Mouse (Mus musculus) MEL-GATA-1-ER (cell line): Measurements from ENCODE around the gene Ccdc153.

Experiments used
- DNase-seq: peaks from one replicate; pipeline ENCODE4 v3.0.0-alpha.2; 2012; ENCODE audit warnings: low read depth; ENCODE audit errors: extremely low read depth

The Ccdc153 gene

GRCm38 (mm10) chr9:44240399-44240798 is at the start of gene Ccdc153:
TSS of gene Ccdc153 (plus strand) at chr9:44240676.
- DNase-seq, result no peak

DNA sequence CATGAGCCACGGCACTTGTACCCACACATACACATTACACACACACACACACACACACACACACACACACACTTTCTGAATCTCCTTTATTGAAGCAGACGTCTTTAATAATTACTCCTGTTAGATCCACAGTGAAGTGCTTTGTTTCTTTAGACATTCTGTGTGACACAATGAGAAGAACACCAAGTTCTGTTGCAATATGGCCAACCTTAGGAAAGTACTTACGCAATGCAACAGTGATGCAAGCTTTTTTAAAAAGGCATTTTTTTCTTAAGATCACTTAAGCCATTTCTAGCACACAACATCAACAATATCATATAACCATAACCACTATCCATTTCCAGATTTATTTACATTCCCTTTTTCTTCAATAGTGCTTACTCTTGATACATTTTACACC is 49.3 kb upstream of the Ccdc153 start:
- no peak for DNase-seq

GRCm38 (mm10) chr9:44192312-44192711 is 48.2 kb upstream of the Ccdc153 start:
- DNase-seq, result no peak

DNA sequence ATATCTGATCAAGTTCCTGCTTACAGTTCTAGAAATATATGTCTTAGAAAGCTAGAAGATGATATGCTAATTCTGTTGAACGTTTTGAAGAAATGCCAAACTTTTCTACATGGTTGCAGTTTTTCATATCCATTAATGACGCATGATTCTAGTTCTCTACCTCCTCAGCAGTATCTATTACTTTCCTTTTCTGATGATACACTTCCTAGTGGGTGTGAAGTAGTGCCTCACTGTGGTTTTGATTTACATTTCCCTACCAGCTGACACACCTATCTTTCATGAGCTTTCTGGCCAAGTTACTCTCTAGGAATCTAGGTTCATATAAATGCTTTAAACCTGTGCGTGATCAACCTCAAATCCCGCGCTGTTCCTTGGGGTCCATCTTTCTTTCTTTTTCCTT is 47.7 kb upstream of the Ccdc153 start:
- DNase-seq, result no peak

DNA sequence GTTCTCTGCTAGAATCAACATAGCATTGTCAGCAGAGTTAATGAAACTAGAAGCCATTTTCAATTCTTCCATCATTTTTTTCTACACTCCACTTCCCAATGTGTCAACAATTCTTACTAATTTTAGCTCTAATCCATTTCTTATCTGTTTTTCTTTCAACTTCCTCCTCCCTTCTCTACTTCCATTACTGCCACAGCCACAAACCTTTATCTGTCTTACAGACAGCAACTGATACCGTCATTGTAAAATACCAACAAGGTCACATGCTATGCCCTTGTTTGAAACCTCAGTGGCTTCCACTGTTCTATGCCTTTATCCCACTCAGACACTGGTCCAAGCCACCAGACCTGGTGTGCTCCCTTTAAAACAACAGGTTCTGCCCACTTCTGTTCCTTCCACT is 46.5 kb upstream of the Ccdc153 start:
- no peak for DNase-seq

DNA sequence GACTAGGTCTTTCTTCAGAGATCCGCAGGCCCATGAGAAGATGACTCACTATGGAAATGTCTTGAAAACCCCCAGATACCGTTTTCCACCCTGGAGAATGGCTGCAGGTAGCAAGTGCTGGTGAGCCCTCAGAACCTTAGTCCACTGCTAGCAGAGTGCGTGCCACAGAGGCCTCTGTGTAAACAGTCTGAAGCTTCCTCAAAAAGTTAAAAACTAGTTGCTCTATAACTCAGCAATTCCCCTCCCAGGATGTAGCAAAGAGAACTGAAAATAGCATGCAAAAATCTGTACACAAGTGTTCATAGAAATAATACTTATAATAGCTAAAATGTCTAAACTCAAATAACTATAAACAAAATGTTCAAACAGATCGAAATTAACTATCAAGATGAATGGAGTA is 44.1 kb upstream of the Ccdc153 start:
- no peak for DNase-seq

DNA sequence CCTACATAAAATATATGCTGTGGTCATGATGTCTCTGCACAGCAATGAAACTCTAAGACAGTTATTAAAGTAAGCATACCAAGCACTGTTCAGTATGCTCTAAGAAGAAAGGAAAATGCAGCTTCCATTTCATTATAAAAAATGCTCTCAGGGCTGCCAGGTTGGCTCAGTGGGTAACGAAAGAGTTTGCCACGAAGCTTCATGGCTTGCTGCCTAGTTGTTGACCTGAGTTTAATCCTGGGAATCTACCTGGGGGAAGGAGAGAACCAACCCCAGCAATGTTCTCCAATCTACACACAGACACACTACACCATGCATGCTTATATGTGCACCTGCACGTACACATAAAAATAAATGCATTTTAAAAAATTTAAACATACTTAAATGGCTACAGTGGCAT is 41.3 kb upstream of the Ccdc153 start:
- no peak for DNase-seq

DNA sequence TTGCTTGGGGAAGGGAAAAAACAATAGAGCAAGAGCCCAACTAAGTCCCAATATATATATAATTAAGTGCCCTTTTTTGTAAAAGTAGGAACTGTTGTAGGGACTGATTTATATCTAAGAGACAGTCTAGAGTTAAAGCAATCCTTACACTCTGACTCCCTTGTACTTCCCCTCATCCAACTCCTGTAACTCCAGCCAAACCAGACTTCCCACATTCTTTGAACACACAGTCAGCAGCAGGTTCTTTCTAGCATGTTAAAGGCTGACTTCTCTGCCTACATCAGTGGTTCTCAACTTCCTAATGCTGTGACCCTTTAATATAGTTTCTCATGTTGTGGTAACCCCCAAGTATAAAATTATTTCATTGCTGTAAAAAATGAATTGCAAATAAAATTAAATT is 40.9 kb upstream of the Ccdc153 start:
- no peak for DNase-seq

DNA sequence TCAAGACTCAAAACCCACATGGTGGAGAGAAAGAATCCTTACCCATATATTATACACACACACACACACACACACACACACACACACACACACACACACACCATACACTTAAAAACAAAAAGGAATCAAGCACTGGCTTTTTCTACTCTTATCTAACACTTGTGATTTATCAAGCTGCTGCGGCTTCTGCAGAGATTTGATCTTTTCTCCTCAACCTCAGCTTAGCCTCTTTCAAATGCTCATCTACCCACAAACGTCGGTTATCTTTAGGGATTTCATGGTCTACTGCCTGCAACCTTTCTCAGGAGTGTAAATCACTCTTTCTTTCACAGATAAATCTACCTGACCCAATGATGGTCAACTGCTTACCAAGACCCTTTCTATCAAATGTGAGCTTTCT is 40.0 kb upstream of the Ccdc153 start:
- no peak for DNase-seq

DNA sequence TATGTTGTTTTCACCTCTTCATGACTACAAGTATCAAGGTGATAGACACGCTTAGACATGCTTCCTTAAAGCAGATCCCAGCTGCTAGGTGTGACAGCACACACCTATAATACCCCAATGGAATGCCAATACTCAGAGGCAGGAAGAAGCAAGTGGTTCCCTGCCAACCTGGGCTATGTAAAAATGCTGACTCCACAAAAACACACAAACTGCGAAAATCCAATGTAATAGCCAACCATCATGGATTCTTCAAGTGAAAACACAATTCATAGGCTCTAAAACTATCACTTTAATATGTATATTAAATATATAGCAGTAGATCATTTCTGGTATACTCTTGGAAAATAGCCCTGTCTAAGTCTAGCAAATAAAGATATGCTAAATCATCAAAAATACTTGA is 32.6 kb upstream of the Ccdc153 start:
- DNase-seq, result no peak

- no peak for DNase-seq
These were observed 31.1 kb upstream of the Ccdc153 start for GRCm38 (mm10) chr9:44209416-44209815.

- DNase-seq, result no peak
These were observed 28.1 kb upstream of the Ccdc153 start for GRCm38 (mm10) chr9:44212406-44212805.

DNA sequence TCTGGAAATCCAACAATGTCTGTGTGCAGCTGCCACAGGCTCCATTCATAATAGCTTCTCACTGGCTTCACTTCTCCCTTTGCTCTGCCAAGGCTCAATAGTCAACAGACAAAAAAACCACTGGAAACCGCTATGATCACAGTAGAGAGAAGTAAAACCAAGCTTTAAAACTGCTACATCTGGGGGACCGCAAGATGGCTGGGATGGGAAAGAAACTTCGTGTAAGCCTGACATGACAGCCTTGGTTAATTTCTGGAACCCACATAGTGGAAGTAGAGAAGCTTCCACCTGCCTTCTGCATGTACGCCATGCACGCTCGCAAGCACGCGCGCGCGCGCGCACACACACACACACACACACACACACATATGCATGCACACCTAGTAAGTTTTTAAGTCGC is 26.9 kb upstream of the Ccdc153 start:
- DNase-seq, result no peak

GRCm38 (mm10) chr9:44225993-44226392 is 14.5 kb upstream of the Ccdc153 start:
- no peak for DNase-seq

DNA sequence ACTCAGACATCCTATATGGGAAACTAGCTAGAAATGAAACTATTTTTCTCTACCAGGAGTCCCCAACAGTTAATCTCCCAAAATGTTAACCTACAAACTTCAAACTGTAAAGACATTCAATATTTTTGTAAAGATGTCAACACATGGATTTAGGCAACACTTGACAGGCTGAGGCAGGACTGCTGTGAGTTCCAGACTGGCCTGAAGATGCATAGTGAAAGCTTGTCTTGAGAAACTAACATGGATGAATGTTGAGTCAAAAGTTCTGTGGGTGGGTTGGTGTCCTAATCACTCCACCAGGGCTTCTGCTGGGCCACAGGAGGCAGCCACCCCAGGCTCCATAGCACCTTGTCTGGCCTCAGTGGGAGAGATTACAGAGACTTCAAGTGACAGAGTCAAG is 8.9 kb upstream of the Ccdc153 start:
- DNase-seq, result no peak

DNA sequence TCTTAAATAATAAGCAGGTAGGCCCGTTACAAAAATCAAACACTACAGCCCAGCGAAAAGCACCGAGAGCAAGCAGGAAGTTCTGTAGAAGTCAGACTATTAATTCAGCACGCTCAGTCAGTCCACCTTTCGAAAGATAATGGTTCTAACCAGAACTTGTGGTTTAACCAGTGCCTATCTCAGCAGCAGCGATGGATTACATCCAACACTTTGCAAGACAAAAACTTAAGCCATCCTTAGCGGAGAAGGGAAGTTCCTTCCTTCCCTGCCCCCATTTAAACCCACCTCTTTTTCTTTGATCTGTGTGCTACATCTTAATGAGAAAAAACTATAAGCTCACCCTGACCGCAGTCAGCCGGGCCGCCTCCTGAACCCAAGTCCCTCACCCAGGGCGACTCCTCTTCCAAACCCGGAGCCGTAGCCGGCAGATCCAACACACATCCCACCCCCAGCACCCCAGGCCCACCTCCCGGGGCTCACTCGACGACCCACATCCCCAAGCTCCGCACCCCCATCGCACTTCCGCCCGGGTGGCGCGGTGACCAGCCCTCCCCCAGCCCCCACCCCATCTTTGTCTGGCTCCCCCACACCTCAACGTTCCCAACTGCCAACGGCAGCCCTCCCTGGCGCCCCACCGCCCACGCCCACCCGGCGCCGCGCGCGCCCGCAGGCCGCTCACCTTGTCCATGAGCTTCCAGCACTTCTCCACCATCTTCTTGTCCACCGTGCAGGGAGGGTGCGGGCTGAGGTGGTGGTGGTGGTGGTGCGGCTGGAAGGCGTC is 7.3 kb upstream of the Ccdc153 start:
- DNase-seq, result peak; percentile 92

- DNase-seq, result peak; percentile 83
These were observed 6.5 kb upstream of the Ccdc153 start, which contains the start of gene Cbl for GRCm38 (mm10) chr9:44233802-44234478. TSS of gene Cbl (minus strand) at chr9:44234049.

DNA sequence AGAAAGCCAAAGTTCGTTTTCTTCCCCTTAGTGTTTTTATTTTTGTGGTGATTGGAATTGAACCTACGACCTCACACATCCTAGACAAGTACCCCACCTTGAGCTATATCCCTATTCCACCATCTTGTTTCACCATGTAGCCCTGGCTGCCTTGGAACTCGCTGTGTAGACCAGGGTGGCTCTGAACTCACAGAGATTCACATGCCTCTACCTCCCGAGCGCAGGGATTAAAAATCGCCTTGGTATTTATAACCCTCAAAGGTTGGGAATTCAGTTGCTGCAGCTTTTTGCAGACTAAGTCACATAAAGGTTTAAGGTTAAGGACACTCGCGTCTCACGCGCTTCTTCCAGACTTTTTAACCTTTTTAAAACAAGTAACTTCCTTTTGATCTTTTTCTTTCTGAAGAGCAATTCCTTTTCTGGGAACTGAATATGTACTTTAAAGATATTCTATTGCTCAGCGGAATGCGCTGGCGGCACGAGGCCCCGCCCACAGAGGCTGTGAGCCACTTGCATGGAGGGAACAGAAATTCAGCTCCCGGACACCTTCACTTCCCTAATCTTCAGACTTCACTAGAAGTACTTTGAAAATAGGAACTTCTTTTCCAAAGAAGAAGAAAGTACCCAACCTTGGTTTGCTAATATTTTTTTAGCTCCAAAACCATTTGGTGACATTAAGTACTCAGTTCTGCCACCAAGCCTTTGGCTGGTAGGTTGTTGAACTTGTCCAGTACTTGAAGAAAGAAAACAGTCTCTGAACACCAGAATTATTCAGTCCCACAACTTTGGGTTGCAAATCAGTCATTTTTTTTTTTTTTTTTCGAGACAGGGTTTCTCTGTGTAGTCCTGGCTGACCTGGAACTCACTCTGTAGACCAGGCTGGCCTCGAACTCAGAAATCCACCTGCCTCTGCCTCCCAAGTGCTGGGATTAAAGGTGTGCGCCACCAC is 5.7 kb upstream of the Ccdc153 start:
- peak; percentile 94 for DNase-seq

- DNase-seq, result no peak
These were observed 3.9 kb upstream of the Ccdc153 start for GRCm38 (mm10) chr9:44236601-44237000.

GRCm38 (mm10) chr9:44237128-44237527 is 3.3 kb upstream of the Ccdc153 start:
- DNase-seq, result no peak

GRCm38 (mm10) chr9:44238501-44239190 is 1.8 kb upstream of the Ccdc153 start:
- no peak for DNase-seq
